Comparison of ENCODE assay signal across 7 mouse cellular contexts in genomic region chr11:109361631-109362462, GRCm38 (mm10). TPM values are rescaled to one million over a fixed set of nuclear protein-coding genes. Genes with fewer than 3 reads are reported as not detected.
DNase-seq lines count a peak whose midpoint lies in the region; ATAC-seq and TF ChIP-seq lines count a peak whose summit lies in the region.

No protein-coding gene starts in this region.

- H3K79me2 ChIP-seq in MEL (ENCODE audit: control insufficient read depth, insufficient read depth, low read length, poor library complexity): peaks cover 39% of the 10 kb centered on the region

- TF ChIP-seq POLR2A in MEL (IDR thresholded peaks at IDR 0.05; ENCODE audit: control insufficient read depth in 1 of 2, insufficient read depth in 1 of 2, low read depth in 1 of 2, low read length in 2 of 2, poor library complexity in 1 of 2): peak; percentile 38 to 50; a peak in 2 of 4 replicates
- TF ChIP-seq POLR2A in embryonic fibroblast, embryonic 13.5 days (IDR thresholded peaks at IDR 0.05; ENCODE audit: low read depth, low read length): no peak

- TF ChIP-seq CTCF in MEL (IDR thresholded peaks at IDR 0.05 in 2 of 3, conservative IDR thresholded peaks at IDR 0.05 in 1 of 3; ENCODE audit: control insufficient read depth in 1 of 3, insufficient read depth in 1 of 3, low read depth in 2 of 3, low read length in 3 of 3, poor library complexity in 1 of 3, severe bottlenecking in 1 of 3): no peak
- no peak for TF ChIP-seq CTCF in embryonic fibroblast, embryonic 13.5 days (IDR thresholded peaks at IDR 0.05; ENCODE audit: borderline replicate concordance, insufficient read depth, low read length)
- no peak for TF ChIP-seq CTCF in midbrain, postnatal 0 days (IDR thresholded peaks at IDR 0.05)

- H3K27me3 ChIP-seq in MEL (ENCODE audit: control insufficient read depth in 1 of 2, insufficient read depth in 2 of 2, low read length in 2 of 2): no peaks in the 10 kb centered on the region
- no peaks in the 10 kb centered on the region for H3K27me3 ChIP-seq in limb, embryonic 13.5 days
- H3K27me3 ChIP-seq in midbrain, postnatal 0 days (ENCODE audit: insufficient read depth, low read length): no peaks in the 10 kb centered on the region

- TF ChIP-seq EP300 in MEL (IDR thresholded peaks at IDR 0.05; ENCODE audit: low read depth in 1 of 2, low read length in 2 of 2): 0 out of 4 replicates have a peak, but pooled peaks have one; percentile 2 to 31

- peak overlapping the region; percentile 82 for H3K4me2 ChIP-seq in limb, embryonic 13.5 days (replicated peaks)
- peak overlapping the region; percentile 84 for H3K4me2 ChIP-seq in midbrain, postnatal 0 days (ENCODE audit: low read depth, low read length, poor library complexity, severe bottlenecking)

- peak overlapping the region; percentile 78 for H3K27ac ChIP-seq in MEL (ENCODE audit: control insufficient read depth, low read depth, low read length)
- peak overlapping the region; percentile 41 for H3K27ac ChIP-seq in embryonic fibroblast, embryonic 13.5 days (ENCODE audit: insufficient read depth, low read length)
- H3K27ac ChIP-seq in limb, embryonic 13.5 days: no peak overlapping the region
- H3K27ac ChIP-seq in midbrain, postnatal 0 days (ENCODE audit: low read depth, low read length): peak overlapping the region; percentile 70

- H3K9ac ChIP-seq in MEL (ENCODE audit: control insufficient read depth, low read depth, low read length, poor library complexity, severe bottlenecking): peak overlapping the region; percentile 79
- peak overlapping the region; percentile 79 for H3K9ac ChIP-seq in limb, embryonic 13.5 days
- peak overlapping the region; percentile 55 for H3K9ac ChIP-seq in midbrain, postnatal 0 days (replicated peaks; ENCODE audit: low read length, poor library complexity, severe bottlenecking)

- H3K4me1 ChIP-seq in MEL (ENCODE audit: control insufficient read depth in 1 of 2, insufficient read depth in 2 of 2, low read length in 2 of 2): peaks cover 26 to 30% of the 10 kb centered on the region in 2 experiments
- H3K4me1 ChIP-seq in embryonic fibroblast, embryonic 13.5 days (ENCODE audit: control insufficient read depth, insufficient read depth, low read length): 0 out of 2 replicates have a peak, but pooled peaks cover 2% of the 10 kb centered on the region
- H3K4me1 ChIP-seq in limb, embryonic 13.5 days: peaks cover 35% of the 10 kb centered on the region
- H3K4me1 ChIP-seq in midbrain, postnatal 0 days (ENCODE audit: insufficient read depth, low read length): peaks cover 6% of the 10 kb centered on the region; the same call in 1 of the 2 replicates

- no peak for TF ChIP-seq RAD21 in MEL (IDR thresholded peaks at IDR 0.05; ENCODE audit: low read depth, low read length)

- WGBS in limb, embryonic 13.5 days: 8% methylated on average over 27 of the region's 27 CpGs
- WGBS in midbrain, postnatal 0 days: 7% methylated on average over 27 of the region's 27 CpGs

- H3K4me3 ChIP-seq in MEL (ENCODE audit: control insufficient read depth in 1 of 2, insufficient read depth in 1 of 2, low read depth in 2 of 2, low read length in 2 of 2): peak overlapping the region; percentile 73 to 97
- H3K4me3 ChIP-seq in embryonic fibroblast, embryonic 13.5 days (ENCODE audit: insufficient read depth, low read length): peak overlapping the region; percentile 81
- peak overlapping the region; percentile 93 for H3K4me3 ChIP-seq in limb, embryonic 13.5 days
- peak overlapping the region; percentile 86 for H3K4me3 ChIP-seq in midbrain, postnatal 0 days (ENCODE audit: low read depth, low read length)

- peak; percentile 64 for ATAC-seq in limb, embryonic 13.5 days (ENCODE audit: low FRiP score, low read depth)
- ATAC-seq in midbrain, postnatal 0 days (ENCODE audit: low FRiP score): peak; percentile 53

- peak; percentile 81 for DNase-seq in CD4-positive helper T cell, adult 2 months (ENCODE audit: low read depth, low spot score)
- peak; percentile 84 for DNase-seq in MEL (ENCODE audit: low read depth, low spot score)
- peak; percentile 44 for DNase-seq in heart, postnatal 4 days
- no peak for DNase-seq in midbrain, postnatal 0 days (ENCODE audit: low spot score)
- DNase-seq in yolk sac, embryonic 10.5 days (ENCODE audit: low spot score): no peak

- no peaks in the 10 kb centered on the region for H3K9me3 ChIP-seq in MEL (replicated peaks; ENCODE audit: insufficient read depth, low read length)
- no peaks in the 10 kb centered on the region for H3K9me3 ChIP-seq in limb, embryonic 13.5 days
- H3K9me3 ChIP-seq in midbrain, postnatal 0 days (ENCODE audit: low read length): no peaks in the 10 kb centered on the region

- peaks cover 12 to 37% of the 10 kb centered on the region in 2 experiments for H3K36me3 ChIP-seq in MEL (ENCODE audit: control insufficient read depth in 1 of 2, insufficient read depth in 2 of 2, low read length in 2 of 2)
- peaks cover 16% of the 10 kb centered on the region for H3K36me3 ChIP-seq in limb, embryonic 13.5 days
- H3K36me3 ChIP-seq in midbrain, postnatal 0 days (ENCODE audit: insufficient read depth, low read length): no peaks in the 10 kb centered on the region; the same call in 1 of the 2 replicates

TF ChIP-seq in MEL, 35 proteins besides CTCF, POLR2A, EP300 and RAD21 (continues in another document):
- TF ChIP-seq USF1 (IDR thresholded peaks at IDR 0.05; ENCODE audit: low read depth, low read length): peak; percentile 94
- no peak for TF ChIP-seq E2F4 (IDR thresholded peaks at IDR 0.05; ENCODE audit: borderline replicate concordance, low read depth, low read length)
- no peak; the same call in 1 of the 2 replicates for TF ChIP-seq NELFE (IDR thresholded peaks at IDR 0.05; ENCODE audit: low read depth, low read length)
- no peak for TF ChIP-seq JUND (IDR thresholded peaks at IDR 0.05; ENCODE audit: low read depth, low read length)
- no peak for TF ChIP-seq CHD1 (IDR thresholded peaks at IDR 0.05; ENCODE audit: low read depth, low read length)
- peak; percentile 99 for TF ChIP-seq MXI1 (IDR thresholded peaks at IDR 0.05; ENCODE audit: low read depth, low read length)
- no peak for TF ChIP-seq ELF1 (IDR thresholded peaks at IDR 0.05; ENCODE audit: low read depth, low read length)
- peak; percentile 73; the same call in 1 of the 2 replicates for TF ChIP-seq ZNF384 (IDR thresholded peaks at IDR 0.05; ENCODE audit: low read depth, low read length)
- no peak for TF ChIP-seq SMC3 (IDR thresholded peaks at IDR 0.05; ENCODE audit: low read depth, low read length)
- TF ChIP-seq POLR2AphosphoS5 (IDR thresholded peaks at IDR 0.05; ENCODE audit: borderline replicate concordance, low read depth, low read length): no peak; the same call in 1 of the 2 replicates
- TF ChIP-seq TBP (IDR thresholded peaks at IDR 0.05; ENCODE audit: low read depth, low read length): peak; percentile 73
- TF ChIP-seq MAX (IDR thresholded peaks at IDR 0.05; ENCODE audit: low read length): peak; percentile 97
- no peak for TF ChIP-seq GABPA (IDR thresholded peaks at IDR 0.05; ENCODE audit: low read depth, low read length)
- TF ChIP-seq GATA1 (IDR thresholded peaks at IDR 0.05; ENCODE audit: low read depth, low read length): peak; percentile 16; the same call in 1 of the 2 replicates
- TF ChIP-seq BHLHE40 (IDR thresholded peaks at IDR 0.05; ENCODE audit: borderline replicate concordance, low read depth, low read length): peak; percentile 87
- no peak for TF ChIP-seq ZC3H11A (IDR thresholded peaks at IDR 0.05; ENCODE audit: low read depth, low read length)
- no peak for TF ChIP-seq RCOR1 (IDR thresholded peaks at IDR 0.05; ENCODE audit: low read depth, low read length)
- TF ChIP-seq CHD2 (IDR thresholded peaks at IDR 0.05; ENCODE audit: low read length): no peak; the same call in 1 of the 2 replicates
- TF ChIP-seq ZMIZ1 (IDR thresholded peaks at IDR 0.05; ENCODE audit: low read depth, low read length): no peak
- TF ChIP-seq MYB (IDR thresholded peaks at IDR 0.05; ENCODE audit: low read depth, low read length): no peak
- TF ChIP-seq ZKSCAN1 (IDR thresholded peaks at IDR 0.05; ENCODE audit: low read depth, low read length): no peak
- peak; percentile 88 for TF ChIP-seq SIN3A (IDR thresholded peaks at IDR 0.05; ENCODE audit: low read length)
- TF ChIP-seq NRF1 (IDR thresholded peaks at IDR 0.05; ENCODE audit: insufficient read depth, low read depth, low read length, poor library complexity, severe bottlenecking): no peak
- TF ChIP-seq MEF2A (IDR thresholded peaks at IDR 0.05; ENCODE audit: extremely low read depth, insufficient replicate concordance, low read depth, low read length, poor library complexity, severe bottlenecking): no peak
- no peak for TF ChIP-seq TAL1 (IDR thresholded peaks at IDR 0.05; ENCODE audit: low read length)
- TF ChIP-seq MYC (IDR thresholded peaks at IDR 0.05; ENCODE audit: low read depth, low read length): peak; percentile 94
- no peak for TF ChIP-seq HCFC1 (IDR thresholded peaks at IDR 0.05; ENCODE audit: low read depth, low read length)
- peak; percentile 82 for TF ChIP-seq ETS1 (IDR thresholded peaks at IDR 0.05; ENCODE audit: low read depth, low read length)
- no peak for TF ChIP-seq KAT2A (conservative IDR thresholded peaks at IDR 0.05; ENCODE audit: low read depth, low read length)

RNA-seq across cellular contexts. Expression of gene Gna13, which starts 0.8 kb away (rescaled TPM):
- 56.6 and 57.0 TPM in 2 replicates for total RNA-seq in MEL (2012; rRNA removed)
- 100 to 1,000 TPM in 1 of 2 experiments, 10 to 100 TPM in 1; 51.0 to 102 TPM for polyA plus RNA-seq in MEL (2012; ENCODE audit: insufficient read depth in 1 of 2, insufficient read length in 2 of 2, low read depth in 1 of 2, low replicate concordance in 2 of 2, missing spikeins in 1 of 2)
- 38.0 and 41.3 TPM in 2 replicates for polyA plus RNA-seq in embryonic fibroblast, embryonic 13.5 days (2011; ENCODE audit: insufficient read length, low read depth, missing spikeins)
- 10 to 100 TPM; 42.7 to 49.0 TPM for total RNA-seq in heart, postnatal 4 days (2021)
- 21.6 and 21.7 TPM in 2 replicates for polyA plus RNA-seq in limb, embryonic 13.5 days (2015; fragmentation: Nextera tagmentation; extraction: Ambion mirVana)
- total RNA-seq in midbrain, postnatal 0 days (2014; rRNA removed): 50.3 and 61.0 TPM in 2 replicates
- polyA plus RNA-seq in midbrain, postnatal 0 days (2015; fragmentation: Nextera tagmentation; extraction: Ambion mirVana): 31.1 and 35.3 TPM in 2 replicates

RNA-seq across cellular contexts. Expression of gene 9930022D16Rik, which starts 51.9 kb away (rescaled TPM):
- total RNA-seq in MEL (2012; rRNA removed): 0.04 and 0.10 TPM in 2 replicates
- polyA plus RNA-seq in MEL (2012; ENCODE audit: insufficient read depth in 1 of 2, insufficient read length in 2 of 2, low read depth in 1 of 2, low replicate concordance in 2 of 2, missing spikeins in 1 of 2): not detected
- polyA plus RNA-seq in embryonic fibroblast, embryonic 13.5 days (2011; ENCODE audit: insufficient read length, low read depth, missing spikeins): not detected in 2 replicates
- total RNA-seq in heart, postnatal 4 days (2021): not detected
- polyA plus RNA-seq in limb, embryonic 13.5 days (2015; fragmentation: Nextera tagmentation; extraction: Ambion mirVana): not detected in 2 replicates
- total RNA-seq in midbrain, postnatal 0 days (2014; rRNA removed): not detected in 2 replicates
- polyA plus RNA-seq in midbrain, postnatal 0 days (2015; fragmentation: Nextera tagmentation; extraction: Ambion mirVana): not detected in 2 replicates

Comparison
In these comparisons a context has a peak if more than half of its experiments do, and no peak if none do; other contexts are left out.
1. DNase-seq: peak in CD4-positive helper T cell, adult 2 months (single experiment), MEL (single experiment) and heart, postnatal 4 days (single experiment); none in midbrain, postnatal 0 days (single experiment) and yolk sac, embryonic 10.5 days (single experiment).
2. Peak in every context shown above with its lines, with median percentiles within 50 percentile points of each other: H3K4me3 ChIP-seq and H3K9ac ChIP-seq.